Mouse (Mus musculus): ENCODE data around the gene Gm5849. TPM values are rescaled to one million over a fixed set of nuclear protein-coding genes. Genes with fewer than 3 reads are reported as not detected.
"Not testable (repeated sequence)": the region's sequence is repeated elsewhere in the genome, so short reads cannot be mapped to it uniquely, and the experiment has no call there.

Gene Gm5849
- total RNA-seq (2014; rRNA removed) (not detected in 2 replicates), polyA plus RNA-seq (2015; fragmentation: Nextera tagmentation; extraction: Ambion mirVana) (not detected in 2 replicates)

- not testable (repeated sequence) for H3K4me3 ChIP-seq (ENCODE audit: low read depth, low read length); H3K9me3 ChIP-seq (ENCODE audit: low read length); H3K4me1 ChIP-seq (ENCODE audit: insufficient read depth, low read length); H3K27ac ChIP-seq (ENCODE audit: low read depth, low read length); DNase-seq (ENCODE audit: low spot score); ATAC-seq (ENCODE audit: low FRiP score); H3K4me2 ChIP-seq (ENCODE audit: low read depth, low read length, poor library complexity, severe bottlenecking); H3K27me3 ChIP-seq (ENCODE audit: insufficient read depth, low read length); H3K9ac ChIP-seq (replicated peaks; ENCODE audit: low read length, poor library complexity, severe bottlenecking); H3K36me3 ChIP-seq (ENCODE audit: insufficient read depth, low read length)
- 100% methylated on average over 1 of the region's 1 CpGs for WGBS
These were observed at the start of gene Gm5849 for GRCm38 (mm10) chr3:90777776-90778175. TSS of gene Gm5849 (minus strand) at chr3:90777876.

GRCm38 (mm10) chr3:90749658-90750057, 28.0 kb downstream of the Gm5849 start:
- WGBS, result 90% methylated on average over 1 of the region's 1 CpGs
- H3K9me3 ChIP-seq (ENCODE audit: low read length), result no peaks in the 10 kb centered on the region
- H3K4me3 ChIP-seq (ENCODE audit: low read depth, low read length), result no peak overlapping the region
- ATAC-seq (ENCODE audit: low FRiP score) (no peak), DNase-seq (ENCODE audit: low spot score) (no peak)
- no peak for TF ChIP-seq CTCF (IDR thresholded peaks at IDR 0.05)
- H3K9ac ChIP-seq (replicated peaks; ENCODE audit: low read length, poor library complexity, severe bottlenecking), result no peak overlapping the region
- no peaks in the 10 kb centered on the region for H3K4me1 ChIP-seq (ENCODE audit: insufficient read depth, low read length)
- no peaks in the 10 kb centered on the region for H3K36me3 ChIP-seq (ENCODE audit: insufficient read depth, low read length)
- H3K4me2 ChIP-seq (ENCODE audit: low read depth, low read length, poor library complexity, severe bottlenecking), result no peak overlapping the region
- no peaks in the 10 kb centered on the region for H3K27me3 ChIP-seq (ENCODE audit: insufficient read depth, low read length)
- no peak overlapping the region for H3K27ac ChIP-seq (ENCODE audit: low read depth, low read length)

GRCm38 (mm10) chr3:90726606-90727005, 51.1 kb downstream of the Gm5849 start, which contains the start of gene Pglyrp4:
TSS of gene Pglyrp4 (plus strand) at chr3:90726906.
- H3K36me3 ChIP-seq (ENCODE audit: insufficient read depth, low read length), result no peaks in the 10 kb centered on the region
- no peaks in the 10 kb centered on the region for H3K27me3 ChIP-seq (ENCODE audit: insufficient read depth, low read length)
- H3K4me2 ChIP-seq (ENCODE audit: low read depth, low read length, poor library complexity, severe bottlenecking), result no peak within 1 kb of the TSS
- no peak within 1 kb of the TSS for H3K4me3 ChIP-seq (ENCODE audit: low read depth, low read length)
- WGBS, result 89% methylated on average over 3 of the region's 3 CpGs
- H3K9me3 ChIP-seq (ENCODE audit: low read length), result no peaks in the 10 kb centered on the region
- no peak for TF ChIP-seq CTCF (IDR thresholded peaks at IDR 0.05)
- H3K9ac ChIP-seq (replicated peaks; ENCODE audit: low read length, poor library complexity, severe bottlenecking), result no peak within 1 kb of the TSS
- no peak for ATAC-seq (ENCODE audit: low FRiP score)
- no peaks in the 10 kb centered on the region for H3K4me1 ChIP-seq (ENCODE audit: insufficient read depth, low read length)
- H3K27ac ChIP-seq (ENCODE audit: low read depth, low read length), result no peak within 1 kb of the TSS
- no peak for DNase-seq (ENCODE audit: low spot score)

Other genes with a start within 250 kb of the Gm5849 start
- 38.4 and 76.1 TPM in 2 replicates for gene S100a16, start 240.6 kb downstream of the Gm5849 start, total RNA-seq (2014; rRNA removed)
- gene S100a16, start 240.6 kb downstream of the Gm5849 start, polyA plus RNA-seq (2015; fragmentation: Nextera tagmentation; extraction: Ambion mirVana), result 65.5 and 74.7 TPM in 2 replicates
- gene S100a3, start 217.3 kb downstream of the Gm5849 start, total RNA-seq (2014; rRNA removed), result 0.19 and 3.5 TPM in 2 replicates
- 0.81 and 0.90 TPM in 2 replicates for gene S100a3, start 217.3 kb downstream of the Gm5849 start, polyA plus RNA-seq (2015; fragmentation: Nextera tagmentation; extraction: Ambion mirVana)
- gene S100a2, start 187.6 kb downstream of the Gm5849 start, total RNA-seq (2014; rRNA removed), result not detected in 2 replicates
- gene S100a2, start 187.6 kb downstream of the Gm5849 start, polyA plus RNA-seq (2015; fragmentation: Nextera tagmentation; extraction: Ambion mirVana), result not detected in 2 replicates
- gene Gm42674, start 176.0 kb downstream of the Gm5849 start, total RNA-seq (2014; rRNA removed), result 1.6 TPM in 1 of 2 replicates, not detected in the other
- not detected in 2 replicates for gene Gm42674, start 176.0 kb downstream of the Gm5849 start, polyA plus RNA-seq (2015; fragmentation: Nextera tagmentation; extraction: Ambion mirVana)
- not detected in 2 replicates for gene S100a4, start 174.1 kb downstream of the Gm5849 start, total RNA-seq (2014; rRNA removed)
- gene S100a4, start 174.1 kb downstream of the Gm5849 start, polyA plus RNA-seq (2015; fragmentation: Nextera tagmentation; extraction: Ambion mirVana), result 2.4 and 2.5 TPM in 2 replicates
- not detected in 2 replicates for gene S100a5, start 169.4 kb downstream of the Gm5849 start, total RNA-seq (2014; rRNA removed)
- 0.43 TPM in 1 of 2 replicates, not detected in the other for gene S100a5, start 169.4 kb downstream of the Gm5849 start, polyA plus RNA-seq (2015; fragmentation: Nextera tagmentation; extraction: Ambion mirVana)
- 13.8 and 14.3 TPM in 2 replicates for gene S100a6, start 165.0 kb downstream of the Gm5849 start, total RNA-seq (2014; rRNA removed)
- 42.3 and 50.9 TPM in 2 replicates for gene S100a6, start 165.0 kb downstream of the Gm5849 start, polyA plus RNA-seq (2015; fragmentation: Nextera tagmentation; extraction: Ambion mirVana)
- gene S100a7a, start 123.9 kb downstream of the Gm5849 start, total RNA-seq (2014; rRNA removed), result not detected in 2 replicates
- gene S100a7a, start 123.9 kb downstream of the Gm5849 start, polyA plus RNA-seq (2015; fragmentation: Nextera tagmentation; extraction: Ambion mirVana), result not detected in 2 replicates
- gene S100a8, start 108.9 kb downstream of the Gm5849 start, total RNA-seq (2014; rRNA removed), result 0.93 and 1.8 TPM in 2 replicates
- gene S100a8, start 108.9 kb downstream of the Gm5849 start, polyA plus RNA-seq (2015; fragmentation: Nextera tagmentation; extraction: Ambion mirVana), result 2.2 and 4.2 TPM in 2 replicates
- 5.5 TPM in 1 of 2 replicates, not detected in the other for gene S100a9, start 82.2 kb downstream of the Gm5849 start, total RNA-seq (2014; rRNA removed)
- 2.1 and 2.2 TPM in 2 replicates for gene S100a9, start 82.2 kb downstream of the Gm5849 start, polyA plus RNA-seq (2015; fragmentation: Nextera tagmentation; extraction: Ambion mirVana)
- gene Pglyrp4, start 51.0 kb downstream of the Gm5849 start, total RNA-seq (2014; rRNA removed), result not detected in 2 replicates
- not detected in 2 replicates for gene Pglyrp4, start 51.0 kb downstream of the Gm5849 start, polyA plus RNA-seq (2015; fragmentation: Nextera tagmentation; extraction: Ambion mirVana)